Mouse (Mus musculus) fibroblast of lung, adult 2 months (primary cell): ENCODE data around the gene Grip1.

Experiments used
- DNase-seq: peaks from one replicate; pipeline ENCODE4 v3.0.0-alpha.2; 2011; ENCODE audit warnings: low read depth

The Grip1 gene

DNA sequence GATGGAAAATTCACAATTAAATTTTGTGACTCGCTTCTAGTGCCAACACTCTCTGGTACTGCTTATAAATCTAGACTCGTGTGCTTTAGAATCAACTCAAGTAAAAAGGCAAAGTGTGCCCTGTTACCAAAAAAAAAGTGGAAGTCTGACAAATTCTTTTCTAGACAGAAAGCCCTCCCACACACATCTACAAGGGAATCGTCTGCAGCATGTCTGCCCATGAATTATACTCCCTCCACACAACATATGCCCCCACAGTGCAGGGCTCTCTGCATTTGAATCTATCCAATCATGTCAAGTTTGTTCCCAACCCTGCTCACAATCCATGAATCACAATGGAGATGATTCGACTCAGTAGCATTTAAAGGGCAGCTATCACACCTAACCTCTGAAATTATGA is 380.5 kb downstream of the Grip1 start:
- no peak for DNase-seq

DNA sequence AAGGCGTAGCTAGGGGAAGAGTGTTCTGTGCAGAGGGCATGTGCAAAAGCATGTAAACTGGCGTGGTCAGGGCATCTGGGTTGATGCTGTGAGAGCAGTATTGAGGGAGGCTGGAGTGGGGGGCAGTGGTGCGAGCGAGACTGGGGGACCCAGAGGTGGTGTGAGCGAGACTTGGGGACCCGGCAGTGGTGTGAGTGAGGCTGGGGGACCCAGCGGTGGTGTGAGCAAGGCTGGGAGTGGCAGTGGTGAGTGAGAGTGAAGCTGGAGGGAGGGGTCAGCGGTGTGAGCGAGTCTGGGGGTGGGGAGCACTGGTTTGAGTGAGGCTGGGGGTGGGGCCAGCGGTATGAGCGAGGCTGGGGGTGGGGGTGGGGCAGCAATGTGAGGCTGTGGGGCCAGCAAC is 386.0 kb downstream of the Grip1 start:
- DNase-seq, result no peak

DNA sequence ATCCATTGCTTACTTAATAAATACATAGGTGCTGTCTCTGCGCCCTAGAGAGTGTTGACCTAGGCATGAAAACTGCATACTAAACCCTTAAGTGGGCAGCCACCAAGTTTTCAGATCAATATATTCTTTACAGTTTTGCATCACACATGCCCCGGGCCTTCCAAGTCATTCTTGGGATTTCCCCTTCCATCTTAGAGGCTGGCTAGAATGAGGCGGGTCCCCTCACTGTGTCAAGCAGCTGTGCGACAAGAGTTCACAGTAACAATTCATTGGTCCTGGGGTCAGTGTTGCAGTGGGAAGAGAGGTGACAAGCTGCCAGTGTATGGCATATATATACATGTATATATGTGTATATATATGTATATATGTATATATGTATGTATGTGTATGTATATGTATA is 388.4 kb downstream of the Grip1 start:
- no peak for DNase-seq

DNA sequence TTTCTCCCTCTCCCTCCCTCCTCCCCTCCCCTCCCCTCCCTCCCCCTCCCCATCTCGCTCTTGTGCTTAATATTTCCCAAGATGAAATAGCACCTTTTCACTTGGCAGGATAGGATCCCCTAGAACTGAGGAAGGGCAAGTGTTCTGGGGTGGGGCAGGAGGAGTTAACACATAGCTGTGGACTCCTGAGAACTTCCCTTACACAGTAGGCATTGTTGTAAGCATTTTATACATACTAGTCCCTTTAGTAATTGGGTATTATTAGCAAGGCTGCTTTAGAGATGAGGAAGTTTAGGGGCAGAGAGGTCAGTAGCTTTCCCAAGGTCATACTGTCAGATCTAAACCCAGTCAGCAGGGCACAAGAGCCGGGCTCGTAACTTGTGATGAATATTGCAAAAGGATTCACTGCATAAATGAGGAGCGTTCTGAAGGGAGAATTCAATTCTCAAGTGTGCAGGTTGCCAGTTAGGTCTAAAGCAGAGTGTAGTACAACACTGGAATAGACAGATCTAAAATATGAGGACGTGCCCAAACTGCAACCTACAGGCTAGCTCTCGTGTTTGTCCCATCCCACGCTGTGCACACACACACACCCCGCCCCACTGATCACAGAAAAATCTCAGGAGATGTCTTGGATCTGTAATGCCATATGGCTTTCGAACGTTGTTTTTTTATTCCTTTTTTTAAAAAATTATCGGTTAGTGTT is 392.2 kb downstream of the Grip1 start:
- no peak for DNase-seq

DNA sequence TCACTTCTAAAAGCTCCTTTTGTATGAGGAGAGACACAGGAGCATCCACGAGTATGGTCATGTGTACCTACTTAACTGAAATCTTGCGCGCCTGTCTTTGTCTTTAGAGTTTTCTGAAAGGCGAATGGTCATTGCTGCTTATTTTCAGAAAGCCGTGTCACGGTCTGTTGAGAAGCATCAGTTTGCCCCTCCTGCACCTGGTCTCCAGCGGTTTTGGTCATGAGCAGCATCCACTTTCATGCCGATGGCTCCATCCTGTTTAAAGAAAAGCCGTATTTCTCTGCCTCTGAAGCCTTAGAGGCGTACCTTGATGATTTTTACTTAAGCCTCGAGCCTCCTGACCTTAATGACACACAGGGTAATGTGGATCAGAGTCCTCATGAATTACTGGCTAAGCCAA is 398.0 kb downstream of the Grip1 start:
- DNase-seq, result no peak

DNA sequence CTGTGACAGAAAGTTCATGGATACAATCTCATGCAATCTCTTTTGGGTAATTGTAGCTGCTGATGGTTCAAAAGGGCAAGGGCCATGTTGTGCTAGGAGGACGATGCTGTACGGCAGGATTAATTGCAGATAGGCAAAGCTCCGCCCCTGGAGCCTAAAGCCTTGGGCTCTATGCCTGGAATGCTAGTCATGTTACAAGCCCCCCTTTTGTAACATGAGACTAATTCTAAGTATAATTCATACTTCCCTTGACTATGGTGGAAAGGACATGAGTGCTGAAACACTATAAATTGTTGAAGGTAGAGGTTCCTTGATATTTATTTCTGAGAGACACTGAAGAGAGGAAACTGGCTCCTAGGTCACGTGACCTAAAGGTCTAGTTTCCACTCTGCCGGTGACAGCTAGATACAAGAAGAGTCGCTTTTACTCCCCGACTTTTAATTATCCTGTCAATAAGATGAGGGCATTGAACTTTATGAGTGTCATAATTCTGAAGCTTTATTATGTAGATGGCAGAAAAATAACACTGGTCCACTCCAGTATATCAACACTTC is 399.0 kb downstream of the Grip1 start:
- DNase-seq, result no peak

DNA sequence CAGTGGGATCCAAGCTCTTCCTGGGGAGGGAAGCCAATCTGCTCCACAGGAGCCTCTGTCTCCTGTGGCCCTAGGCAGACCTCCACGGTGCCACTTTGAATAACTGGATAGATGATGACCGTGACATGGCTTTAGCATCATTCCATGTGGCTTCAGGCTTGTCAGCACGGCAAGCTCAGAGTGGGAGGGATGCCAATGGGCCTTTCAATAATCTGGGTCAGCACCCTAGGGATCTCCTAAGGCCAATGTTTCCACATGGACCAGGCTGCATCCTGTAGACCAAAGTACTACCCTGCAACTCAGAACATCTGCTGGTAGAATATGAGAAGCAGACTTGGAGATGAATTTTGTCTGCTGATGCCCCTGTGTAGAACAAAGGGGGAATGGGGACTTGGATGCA is 414.1 kb downstream of the Grip1 start:
- DNase-seq, result no peak

DNA sequence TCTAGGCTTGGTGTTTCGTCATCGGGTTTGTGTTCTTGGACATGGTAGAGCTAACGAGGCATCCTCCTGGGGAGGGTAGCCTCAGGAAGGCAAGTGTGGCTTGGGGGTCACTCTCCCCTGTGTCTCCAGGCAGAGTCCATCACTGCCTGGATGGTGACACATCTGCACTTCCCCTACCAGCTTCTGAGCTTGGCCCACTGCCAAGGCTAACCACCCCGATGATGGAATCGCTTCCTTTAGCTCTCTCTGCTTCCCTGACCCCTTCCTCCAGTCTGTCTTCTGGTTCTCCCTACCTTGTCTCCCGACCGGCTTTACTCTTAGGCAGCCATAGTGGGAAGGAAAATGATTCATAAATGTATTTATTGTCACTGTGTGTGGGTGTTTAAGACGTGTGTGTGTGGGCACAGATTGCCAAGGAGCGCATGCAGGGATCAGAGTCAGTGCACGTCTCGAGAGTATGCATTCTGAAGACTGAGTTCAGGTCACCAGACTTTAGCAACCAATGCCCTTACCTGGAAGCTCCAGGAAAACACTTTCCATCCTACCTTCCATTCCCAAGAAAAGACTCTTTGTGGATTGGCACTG is 415.5 kb downstream of the Grip1 start:
- no peak for DNase-seq

DNA sequence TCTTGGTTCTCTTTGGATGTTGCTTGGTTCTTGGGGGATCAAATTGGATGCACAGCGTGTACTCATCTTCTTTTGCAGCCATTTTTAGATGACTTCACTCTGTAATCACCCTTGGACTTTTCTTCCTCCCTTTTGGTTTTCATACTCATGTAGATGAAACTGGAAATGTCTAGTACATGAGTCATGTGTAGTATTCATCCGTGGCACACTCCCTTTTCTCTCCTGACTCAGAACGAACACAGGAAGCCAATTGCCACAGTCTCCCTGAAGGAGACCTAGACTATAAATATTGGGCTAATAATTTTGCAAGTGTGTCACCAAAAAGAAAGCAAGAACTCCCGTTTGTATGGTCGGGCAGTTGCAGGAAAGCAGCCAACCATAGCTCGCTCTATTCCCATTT is 423.1 kb downstream of the Grip1 start:
- DNase-seq, result peak; percentile 24

DNA sequence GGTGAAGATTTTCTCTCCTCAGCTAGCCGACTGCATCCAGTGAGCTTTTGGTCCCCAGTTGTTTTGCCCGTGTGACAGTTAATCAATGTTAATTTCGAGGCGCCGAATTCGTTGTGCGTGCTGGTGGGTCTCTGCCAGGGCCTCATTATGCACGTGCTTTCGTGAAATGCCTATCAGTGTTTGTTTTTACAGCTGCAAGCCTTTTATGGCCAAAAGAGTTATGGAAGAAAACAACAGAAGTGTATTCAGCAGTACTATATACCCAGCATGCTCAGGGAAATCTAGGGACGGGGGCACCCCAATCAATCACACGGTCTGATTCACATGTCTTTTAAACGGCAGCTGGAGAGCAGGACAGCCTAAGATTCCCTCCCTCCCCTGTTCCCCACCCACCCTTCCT is 424.7 kb downstream of the Grip1 start:
- DNase-seq, result no peak

DNA sequence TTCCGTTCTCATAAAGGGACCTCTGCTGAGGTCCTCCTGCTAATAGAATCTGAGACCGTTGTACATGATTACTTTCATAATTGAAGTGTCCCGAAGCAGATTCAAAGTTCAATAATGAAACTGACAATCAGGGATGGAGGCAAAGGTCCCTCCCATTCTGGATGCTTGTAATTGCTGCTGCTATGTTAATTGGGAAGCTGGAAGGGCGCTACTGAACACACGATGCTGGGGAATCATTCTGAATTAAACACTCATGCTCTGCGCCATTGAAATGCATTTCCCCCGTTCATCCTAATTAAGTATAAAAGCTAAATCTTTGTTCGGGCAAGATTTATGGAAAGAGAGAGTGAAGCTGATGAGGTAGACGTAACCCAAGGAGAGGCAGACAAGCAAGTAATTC is 431.0 kb downstream of the Grip1 start:
- DNase-seq, result no peak

DNA sequence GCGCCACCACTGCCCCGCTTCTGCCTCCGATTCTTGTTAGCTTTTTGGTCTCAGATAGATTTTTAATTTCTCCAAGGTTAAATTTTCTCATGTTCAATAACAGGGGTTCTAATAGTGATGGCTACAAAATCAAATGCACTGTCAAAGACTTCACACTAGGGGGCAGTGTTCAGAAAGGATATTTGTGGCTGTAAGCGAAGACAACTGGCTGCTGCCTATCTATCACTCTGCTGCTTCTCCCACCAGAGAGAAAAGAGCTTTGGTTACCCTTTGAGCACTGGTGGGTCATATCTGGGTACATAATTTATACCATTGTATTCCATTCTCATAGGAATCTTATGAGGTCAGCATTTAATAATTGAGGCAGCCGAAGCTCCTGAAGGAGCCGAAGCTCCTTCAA is 431.9 kb downstream of the Grip1 start:
- no peak for DNase-seq

DNA sequence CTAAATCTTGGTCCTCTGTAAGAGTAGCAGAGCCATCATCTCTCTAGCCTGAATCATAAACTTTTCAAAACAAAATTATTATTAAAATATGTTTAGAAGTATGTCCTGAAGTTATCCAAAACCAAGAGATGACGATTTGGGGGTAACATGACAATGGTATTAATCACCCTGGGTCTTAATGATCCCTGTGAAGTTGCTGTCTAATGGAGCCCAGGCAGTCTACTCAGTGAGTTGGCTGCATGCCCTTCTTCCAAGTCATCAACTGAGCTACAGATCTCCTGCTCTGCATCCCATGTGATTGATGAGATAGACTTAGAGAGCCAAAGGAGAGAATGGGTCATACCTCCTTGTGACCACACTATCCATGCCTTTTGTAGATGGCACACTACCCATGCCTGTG is 433.1 kb downstream of the Grip1 start:
- DNase-seq, result no peak

DNA sequence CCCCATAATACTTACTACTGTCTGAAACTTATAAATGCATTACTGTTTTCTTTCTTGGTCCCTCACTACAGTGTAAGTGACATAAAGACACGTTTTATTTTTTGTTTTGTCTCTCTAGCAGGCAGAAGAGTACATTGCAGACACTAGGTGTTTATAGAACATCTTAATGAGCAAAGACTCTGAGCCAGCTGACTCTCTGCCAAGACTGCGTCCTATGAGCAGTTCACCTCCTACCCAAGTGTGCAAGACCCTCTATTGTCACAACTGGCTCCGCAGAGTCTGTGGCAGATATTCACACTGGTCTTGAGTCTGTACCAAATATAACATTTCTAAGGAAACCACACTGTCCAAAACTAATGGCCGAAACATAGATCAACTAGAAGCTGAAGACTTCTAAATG is 449.1 kb downstream of the Grip1 start:
- no peak for DNase-seq

DNA sequence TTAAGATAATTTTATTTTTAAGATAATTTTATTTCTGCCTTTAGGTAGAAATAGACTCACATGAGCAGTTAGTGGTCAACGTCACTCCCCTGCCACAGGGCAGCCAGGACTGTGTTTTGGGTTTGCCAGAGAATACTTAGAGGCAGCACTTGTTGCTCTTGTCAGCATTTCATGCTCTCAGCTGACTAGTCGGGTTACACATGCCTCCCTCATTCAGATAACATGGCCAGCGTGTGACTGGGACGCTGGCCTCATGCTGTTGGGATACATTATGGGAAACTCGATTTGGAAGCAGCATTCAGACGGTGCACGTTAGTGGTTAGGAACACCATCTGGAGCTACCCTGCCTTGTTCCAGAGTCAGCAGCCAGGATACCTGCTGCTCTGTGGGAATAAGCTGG is 453.2 kb downstream of the Grip1 start:
- DNase-seq, result no peak

DNA sequence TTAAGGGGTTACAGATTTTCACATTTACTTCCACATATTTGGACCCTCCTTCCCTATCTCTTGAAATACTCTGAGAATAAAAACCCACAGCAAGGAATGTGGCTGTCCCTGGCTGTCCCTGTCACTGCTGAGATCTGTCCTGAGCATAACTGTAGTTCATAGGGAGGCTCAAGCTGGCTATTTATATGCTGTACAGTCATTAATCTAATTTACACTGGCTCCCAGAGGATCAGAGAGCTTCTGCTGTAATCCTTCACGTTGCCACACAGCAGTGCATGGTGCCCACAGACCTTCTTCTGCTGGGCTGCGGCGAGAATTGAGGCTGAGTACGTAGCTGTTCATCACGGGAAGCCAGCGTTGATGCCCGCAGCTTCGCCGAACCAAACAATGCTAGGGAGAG is 464.4 kb downstream of the Grip1 start:
- DNase-seq, result no peak

DNA sequence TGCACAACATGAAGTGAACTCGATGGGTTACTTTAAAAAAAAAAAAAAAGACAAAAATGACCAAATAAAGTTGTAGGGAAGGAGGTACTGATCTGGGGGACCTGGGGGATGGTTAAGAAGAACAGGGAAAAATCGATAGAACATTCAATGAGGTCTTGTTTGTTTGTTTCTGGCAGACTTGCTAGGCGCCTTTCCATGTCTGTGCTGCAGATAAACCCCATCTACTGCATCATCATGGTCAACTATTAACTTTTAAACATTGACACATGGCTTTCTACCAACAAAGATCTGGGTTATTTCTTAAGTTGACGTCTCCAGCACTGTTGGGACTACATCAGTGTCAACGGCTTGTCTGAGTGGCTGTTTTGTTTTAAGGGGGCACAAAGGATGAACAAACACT is 474.3 kb downstream of the Grip1 start:
- no peak for DNase-seq

DNA sequence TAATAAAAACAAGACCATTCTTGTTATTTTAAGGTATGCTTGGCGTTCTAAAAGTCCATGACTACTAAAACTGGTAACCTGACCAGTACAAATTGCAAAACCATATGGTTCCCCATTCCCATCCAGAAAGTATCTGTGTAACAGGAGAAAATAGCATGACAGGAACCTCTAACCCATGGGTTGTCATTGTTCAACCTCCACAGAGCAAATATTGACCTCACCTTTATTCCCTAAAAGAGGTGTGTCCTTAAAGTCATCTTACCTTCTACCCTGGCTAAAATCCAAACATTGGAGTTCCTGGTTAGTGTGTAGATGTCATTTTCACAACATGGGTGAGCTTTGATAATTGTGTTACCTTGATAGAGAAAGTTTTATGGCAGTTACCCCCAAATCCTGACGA is 475.3 kb downstream of the Grip1 start:
- DNase-seq, result no peak

DNA sequence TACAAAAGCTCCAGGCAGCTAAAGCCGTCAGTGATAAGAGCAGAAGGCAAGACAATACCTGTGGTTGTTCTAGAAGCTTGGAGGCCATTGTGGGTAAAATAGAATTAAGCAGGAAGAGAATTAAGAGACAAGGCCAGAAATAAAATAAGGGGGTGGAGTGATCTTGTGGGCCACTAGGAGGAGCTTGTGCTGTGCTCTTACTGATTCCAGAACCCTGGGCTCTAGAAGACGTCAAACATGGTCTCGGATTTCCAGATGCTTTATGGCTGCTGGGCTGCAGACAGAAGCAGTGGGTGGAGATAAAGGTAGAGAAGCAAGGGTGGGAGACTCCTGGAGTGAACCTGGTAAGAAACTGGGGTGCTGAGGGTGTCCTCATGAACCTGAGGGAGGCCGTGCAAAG is 479.2 kb downstream of the Grip1 start:
- no peak for DNase-seq

DNA sequence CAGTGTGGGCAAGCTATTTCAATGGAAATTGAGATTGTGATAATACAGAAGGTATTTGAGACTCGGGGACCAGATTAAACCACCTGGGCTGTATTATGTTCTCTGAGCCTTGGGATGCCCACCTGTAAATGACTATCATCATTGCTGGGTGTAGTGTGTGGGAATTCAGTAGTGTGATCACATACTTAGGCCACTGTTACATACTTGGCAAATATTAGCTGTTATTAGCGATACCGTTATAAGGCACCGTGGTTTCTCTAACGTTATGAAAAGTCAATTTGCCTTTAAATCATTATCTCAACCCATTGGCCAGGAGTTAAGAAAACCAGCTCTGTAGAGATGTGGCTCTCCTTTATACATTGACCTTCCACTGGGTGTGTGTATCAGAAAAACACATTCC is 479.7 kb downstream of the Grip1 start:
- DNase-seq, result no peak

DNA sequence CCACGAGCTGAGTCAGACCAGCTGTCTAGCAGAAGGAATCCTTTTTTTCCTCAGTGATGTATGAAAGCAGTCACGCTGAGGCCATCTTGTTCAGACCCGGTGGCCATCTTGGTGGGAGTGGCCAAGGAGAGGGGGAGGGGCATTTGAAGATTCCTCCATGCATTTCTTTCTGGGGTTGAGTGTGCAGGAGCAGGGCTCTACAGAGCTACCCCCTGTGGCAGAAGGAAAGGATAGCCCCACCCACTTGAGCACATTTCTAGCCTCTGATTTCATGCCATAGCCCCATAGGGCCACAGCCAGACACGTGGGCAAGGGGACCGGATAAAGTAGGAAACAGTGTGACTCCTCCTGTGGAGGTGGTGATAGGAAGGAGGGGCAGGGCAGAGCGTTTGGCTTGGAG is 481.6 kb downstream of the Grip1 start:
- DNase-seq, result no peak

DNA sequence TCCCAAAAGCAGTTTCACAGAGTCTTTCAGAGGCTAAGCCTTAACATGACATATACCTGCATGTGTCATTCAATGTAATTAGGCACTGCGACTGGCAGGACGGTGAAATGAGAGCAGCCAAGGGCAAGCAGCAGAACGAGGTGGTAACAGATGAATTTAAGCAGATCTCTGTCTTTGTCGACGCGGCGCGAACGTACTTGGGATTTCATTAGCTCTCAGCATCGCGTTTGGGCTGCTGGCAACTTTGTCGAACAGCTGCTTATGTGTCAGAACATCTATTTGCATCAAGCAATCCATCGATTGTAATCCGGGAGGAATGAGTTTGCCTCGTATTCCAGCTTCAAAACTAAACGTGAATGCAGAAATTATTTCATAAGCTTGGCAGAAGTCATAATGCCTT is 483.9 kb downstream of the Grip1 start:
- no peak for DNase-seq

DNA sequence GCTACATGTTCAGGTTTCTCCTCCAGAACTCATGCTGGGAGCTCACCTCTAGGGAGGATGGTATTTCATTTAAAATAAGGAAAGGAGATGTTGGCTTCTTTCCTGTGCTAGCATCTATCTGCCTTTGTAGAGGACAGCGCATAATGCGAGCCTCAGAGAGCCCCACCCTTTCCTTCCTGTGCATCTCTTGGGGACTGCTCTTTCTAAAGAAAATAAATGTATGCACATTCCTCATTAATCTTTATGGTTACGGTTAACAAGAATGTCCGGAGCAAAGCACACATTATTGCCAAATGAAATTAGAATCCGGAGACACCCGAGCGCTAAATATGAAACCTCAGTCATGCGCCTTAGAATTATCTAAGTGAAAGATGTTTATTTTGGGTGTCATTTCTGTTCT is 490.3 kb downstream of the Grip1 start:
- DNase-seq, result no peak

DNA sequence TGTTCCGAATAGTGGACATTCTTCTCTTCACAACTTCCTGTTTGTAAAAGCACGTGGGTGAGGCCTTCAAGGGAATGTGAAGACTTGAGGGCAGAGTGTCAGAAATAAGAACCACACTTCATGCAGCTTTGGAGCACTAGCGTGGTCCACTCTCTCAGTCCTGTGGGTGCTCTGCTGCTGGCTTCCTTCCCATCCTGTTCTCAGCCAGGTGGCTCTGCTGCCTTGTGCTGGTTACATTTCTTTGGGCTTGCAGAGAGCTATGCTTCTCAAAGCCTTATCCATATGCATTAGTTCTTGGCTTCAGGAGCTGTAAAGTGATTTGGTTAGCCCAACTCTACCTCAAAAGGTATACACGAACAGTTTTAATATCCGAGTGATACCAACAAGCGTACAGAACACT is 497.8 kb downstream of the Grip1 start:
- DNase-seq, result no peak
